Mouse (Mus musculus): ENCODE results near the gene Slf2.

DNA sequence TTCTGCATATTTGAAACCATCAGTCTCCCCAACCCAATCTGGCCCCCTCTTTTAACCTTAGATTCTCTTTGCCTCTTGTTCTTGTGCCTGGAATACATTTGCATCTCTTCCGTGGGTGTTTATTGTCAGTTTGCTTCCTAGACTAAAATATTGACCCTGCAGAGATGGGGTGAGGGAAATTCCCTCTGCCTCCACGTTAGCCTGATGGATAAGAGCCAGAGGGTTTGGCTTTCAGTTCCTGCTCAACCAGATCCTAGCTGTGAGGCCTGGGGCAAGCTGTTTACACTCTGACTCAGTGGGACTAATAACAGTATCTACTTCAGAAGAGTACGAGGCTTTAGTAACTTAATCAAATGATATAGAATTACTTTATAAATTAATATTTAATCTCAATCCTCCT lies 32.3 kb upstream of the Slf2 start:
- TF ChIP-seq CTCF (IDR thresholded peaks at IDR 0.05; ENCODE audit: borderline replicate concordance, control insufficient read depth, extremely low read depth, insufficient read depth, low read length, poor library complexity) (no peak), POLR2A (IDR thresholded peaks at IDR 0.05; ENCODE audit: control insufficient read depth, extremely low read depth, insufficient read depth, low read length, poor library complexity) (no peak)

All from thymus, adult 2 months (tissue).